13 mouse cellular contexts compared by ENCODE assay signal in genomic region chr13:52085110-52085509, GRCm38 (mm10).
DNase-seq lines count a peak whose midpoint lies in the region; ATAC-seq and TF ChIP-seq lines count a peak whose summit lies in the region.
"Had no signal": no experiment of that assay in that cellular context is flagged by ENCODE, and none has a peak within 500 bp of the region (broad histone marks: within the 10 kb centered on the region; RNA-seq: fewer than 3 reads in every experiment).

No protein-coding gene starts in this region.

- H3K27me3 ChIP-seq in CH12.LX (replicated peaks) = no peaks in the 10 kb centered on the region
- H3K27me3 ChIP-seq: embryonic facial prominence, embryonic 13.5 days; lung, embryonic 15.5 days had no signal

- peak overlapping the region; percentile 85; the same call in 1 of the 2 replicates for H3K27ac ChIP-seq in CH12.LX (ENCODE audit: insufficient read depth, low read depth)
- H3K27ac ChIP-seq: embryonic facial prominence, embryonic 13.5 days; gastrocnemius, adult 2 months; lung, embryonic 15.5 days had no signal

- no peak for TF ChIP-seq EP300 in CH12.LX (IDR thresholded peaks at IDR 0.05; ENCODE audit: low read length)

- peak; percentile 53; the same call in 1 of the 2 replicates for ATAC-seq in monocyte, adult 5-6 weeks (replicated peaks; ENCODE audit: insufficient number of reproducible peaks, low FRiP score, low TSS enrichment, poor library complexity, severe bottlenecking)

- no peaks in the 10 kb centered on the region for H3K79me2 ChIP-seq in CH12.LX (replicated peaks; ENCODE audit: control insufficient read depth, extremely low read depth, insufficient read depth, poor library complexity, severe bottlenecking)

- DNase-seq in kidney, postnatal 10 days = peak; percentile 70
- no peak for DNase-seq in kidney, adult 11 months
- DNase-seq in CH12.LX (ENCODE audit: extremely low read depth) = no peak
- DNase-seq in kidney, postnatal 14 days = peak; percentile 51
- no peak for DNase-seq in testis, postnatal 14 days (ENCODE audit: low spot score)
- no peak for DNase-seq in right cerebral cortex, postnatal 14 days
- DNase-seq in retina, postnatal 1 day = no peak
- DNase-seq: gastrocnemius, adult 2 months; heart, postnatal 14 days; layer of hippocampus, postnatal 36 days had no signal

- H3K36me3 ChIP-seq in CH12.LX (replicated peaks in 1 of 2; ENCODE audit: control insufficient read depth in 1 of 2, insufficient read depth in 1 of 2, low read length in 1 of 2) = no peaks in the 10 kb centered on the region
- H3K36me3 ChIP-seq: embryonic facial prominence, embryonic 13.5 days; lung, embryonic 15.5 days had no signal

- H3K9ac ChIP-seq in CH12.LX (ENCODE audit: insufficient read depth, low read depth) = no peak overlapping the region
- H3K9ac ChIP-seq: embryonic facial prominence, embryonic 13.5 days; lung, embryonic 15.5 days had no signal

- no peak for TF ChIP-seq RAD21 in CH12.LX (IDR thresholded peaks at IDR 0.05; ENCODE audit: low read depth, low read length)

- TF ChIP-seq CTCF in CH12.LX (conservative IDR thresholded peaks at IDR 0.05 in 1 of 2, IDR thresholded peaks at IDR 0.05 in 1 of 2; ENCODE audit: low read depth in 2 of 2, low read length in 2 of 2) = no peak

- no peaks in the 10 kb centered on the region for H3K9me3 ChIP-seq in CH12.LX (replicated peaks; ENCODE audit: low read length)
- H3K9me3 ChIP-seq: embryonic facial prominence, embryonic 13.5 days; lung, embryonic 15.5 days had no signal

- in situ Hi-C loops in CH12.LX (cut with MboI; ENCODE audit: low pct_ligation_motif_present, low pct_unique_long_range_greater_than_20kb, low sequenced_read_pairs) = no loop called here

- TF ChIP-seq POLR2A in CH12.LX (IDR thresholded peaks at IDR 0.05; ENCODE audit: low read depth, low read length) = no peak

- H3K4me2 ChIP-seq in CH12.LX (ENCODE audit: insufficient read depth, low read depth, poor library complexity, severe bottlenecking) = no peak overlapping the region
- H3K4me2 ChIP-seq: embryonic facial prominence, embryonic 13.5 days; lung, embryonic 15.5 days had no signal

- dilution Hi-C loops in CH12.LX (cut with MboI; ENCODE audit: extremely low pct_ligation_motif_present, extremely low pct_unique_long_range_greater_than_20kb, low sequenced_read_pairs) = no loop called here

- no peak overlapping the region for H3K4me3 ChIP-seq in CH12.LX (replicated peaks in 1 of 3; ENCODE audit: low read depth in 2 of 3, low read length in 2 of 3, poor library complexity in 1 of 3)
- H3K4me3 ChIP-seq: embryonic facial prominence, embryonic 13.5 days; gastrocnemius, adult 2 months; lung, embryonic 15.5 days had no signal

- H3K4me1 ChIP-seq in CH12.LX (ENCODE audit: control insufficient read depth in 1 of 2, insufficient read depth in 2 of 2) = peaks cover 21 to 55% of the 10 kb centered on the region in 2 experiments

TF ChIP-seq in CH12.LX, 34 proteins besides CTCF, POLR2A, EP300 and RAD21:
- TF ChIP-seq CHD1 (IDR thresholded peaks at IDR 0.05; ENCODE audit: low read depth, low read length) (no peak), PAX5 (IDR thresholded peaks at IDR 0.05; ENCODE audit: low read length) (no peak), ELF1 (IDR thresholded peaks at IDR 0.05; ENCODE audit: low read depth, low read length) (peak; percentile 69; the same call in 1 of the 2 replicates), SIN3A (IDR thresholded peaks at IDR 0.05; ENCODE audit: low read length) (no peak), HCFC1 (IDR thresholded peaks at IDR 0.05; ENCODE audit: low read depth, low read length) (peak; percentile 41; the same call in 1 of the 2 replicates), BHLHE40 (IDR thresholded peaks at IDR 0.05; ENCODE audit: low read depth, low read length) (no peak), SMC3 (IDR thresholded peaks at IDR 0.05; ENCODE audit: low read depth, low read length) (no peak), UBTF (IDR thresholded peaks at IDR 0.05; ENCODE audit: low read depth, low read length) (no peak)

Comparison
In these comparisons a context has a peak if more than half of its experiments do, and no peak if none do; other contexts are left out.
1. DNase-seq: peak in kidney, postnatal 10 days (single experiment) and kidney, postnatal 14 days (single experiment); none in kidney, adult 11 months (single experiment), CH12.LX (single experiment), testis, postnatal 14 days (single experiment), right cerebral cortex, postnatal 14 days (single experiment) and retina, postnatal 1 day (single experiment).